Mouse (Mus musculus) heart, embryonic 15.5 days (tissue): ENCODE results near the gene Gse1. TPM values are rescaled to one million over a fixed set of nuclear protein-coding genes. Genes with fewer than 3 reads are reported as not detected.

Source experiments
- ATAC-seq: fragments of 200-750 bp; cut with Nextera tagmentation; replicated peaks from 2 replicates; pipeline ENCODE4 v1.8.0; 2017; ENCODE audit warnings: low read depth, moderate TSS enrichment; ENCODE audit not compliant: insufficient number of reproducible peaks, insufficient read depth, low FRiP score
- H3K27ac ChIP-seq: fragments of 300-500 bp; sonication (generic); 2 replicates; pipeline ENCODE4 v1.5.1; 2015; ENCODE audit warnings: mild to moderate bottlenecking, inconsistent platforms
- H3K27me3 ChIP-seq: fragments of 300-500 bp; sonication (generic); 2 replicates; pipeline ENCODE4 v1.6.1; 2015; ENCODE audit warnings: inconsistent platforms
- H3K36me3 ChIP-seq: fragments of 300-500 bp; sonication (generic); 2 replicates; pipeline ENCODE4 v1.6.1; 2015; ENCODE audit warnings: mild to moderate bottlenecking, inconsistent platforms
- H3K4me1 ChIP-seq: fragments of 300-500 bp; sonication (generic); replicated peaks from 2 replicates; pipeline ENCODE4 v1.6.1; 2015; ENCODE audit warnings: inconsistent platforms
- H3K4me2 ChIP-seq: fragments of 300-500 bp; sonication (generic); 2 replicates; pipeline ENCODE4 v1.6.1; 2015; ENCODE audit warnings: inconsistent platforms, mild to moderate bottlenecking, moderate library complexity
- H3K4me3 ChIP-seq: fragments of 300-500 bp; sonication (generic); 2 replicates; pipeline ENCODE4 v1.5.1; 2015; ENCODE audit warnings: mild to moderate bottlenecking, inconsistent platforms
- H3K9ac ChIP-seq: fragments of 300-500 bp; sonication (generic); 2 replicates; pipeline ENCODE4 v1.6.1; 2015; ENCODE audit warnings: mild to moderate bottlenecking, inconsistent platforms
- H3K9me3 ChIP-seq: fragments of 300-500 bp; sonication (generic); replicated peaks from 2 replicates; pipeline ENCODE4 v1.6.1; 2016; ENCODE audit warnings: inconsistent platforms
- WGBS: fragments of 180-500 bp; shearing (Covaris S2); methylation state at CpG from one replicate; pipeline ENCODE4 v1.1.7; 2015; ENCODE audit warnings: mixed read lengths; 5-methylcytosine and 5-hydroxymethylcytosine counted together
- polyA plus RNA-seq: library from polyadenylated mRNA; unstranded; fragments of >200 nt; fragmentation: Nextera tagmentation; extraction: Ambion mirVana; gene quantifications from 2 replicates; pipeline ENCODE4 v1.2.1, GENCODE M21; 2015

The Gse1 gene
- polyA plus RNA-seq, 1 experiment from 2014 or later = 8.9 TPM

- H3K4me3 ChIP-seq = no peak overlapping the region
- H3K27me3 ChIP-seq = no peaks in the 10 kb centered on the region
- H3K27ac ChIP-seq = peak overlapping the region; percentile 93
- no peaks in the 10 kb centered on the region for H3K9me3 ChIP-seq
- peaks cover 45% of the 10 kb centered on the region for H3K4me1 ChIP-seq
- H3K9ac ChIP-seq = no peak overlapping the region
- WGBS = 78% methylated on average over 17 of the region's 17 CpGs
- no peak overlapping the region for H3K4me2 ChIP-seq
- no peaks in the 10 kb centered on the region for H3K36me3 ChIP-seq
- ATAC-seq = no peak
Measured at GRCm38 (mm10) chr8:120190107-120190809, 38.0 kb upstream of the Gse1 start.

- peak overlapping the region; percentile 37; the same call in 1 of the 2 replicates for H3K9ac ChIP-seq
- peak overlapping the region; percentile 93 for H3K27ac ChIP-seq
- peak; percentile 91 for ATAC-seq
- peak overlapping the region; percentile 68 for H3K4me2 ChIP-seq
- peaks cover 39% of the 10 kb centered on the region for H3K4me1 ChIP-seq
- H3K4me3 ChIP-seq = peak overlapping the region; percentile 33
- no peaks in the 10 kb centered on the region for H3K36me3 ChIP-seq
- H3K27me3 ChIP-seq = no peaks in the 10 kb centered on the region
- WGBS = 17% methylated on average over 19 of the region's 20 CpGs
- no peaks in the 10 kb centered on the region for H3K9me3 ChIP-seq
Measured at GRCm38 (mm10) chr8:120190810-120191413, 37.3 kb upstream of the Gse1 start.

- Histone ChIP-seq H3K4me3 (no peak overlapping the region), H3K36me3 (no peaks in the 10 kb centered on the region), H3K27me3 (no peaks in the 10 kb centered on the region), H3K9me3 (no peaks in the 10 kb centered on the region), H3K9ac (no peak overlapping the region), H3K27ac (peak overlapping the region; percentile 93), H3K4me2 (peak overlapping the region; percentile 68), H3K4me1 (peaks cover 32% of the 10 kb centered on the region)
- no peak for ATAC-seq
- WGBS = 51% methylated on average over 5 of the region's 5 CpGs
Measured at GRCm38 (mm10) chr8:120191633-120192032, 36.6 kb upstream of the Gse1 start.

- Histone ChIP-seq H3K9me3 (no peaks in the 10 kb centered on the region), H3K4me2 (no peak overlapping the region), H3K36me3 (no peaks in the 10 kb centered on the region), H3K27ac (peak overlapping the region; percentile 93), H3K27me3 (no peaks in the 10 kb centered on the region), H3K4me3 (no peak overlapping the region), H3K4me1 (peaks cover 28% of the 10 kb centered on the region), H3K9ac (no peak overlapping the region)
- no peak for ATAC-seq
- 98% methylated on average over 5 of the region's 5 CpGs for WGBS
Measured at GRCm38 (mm10) chr8:120192118-120192517, 36.1 kb upstream of the Gse1 start.

- no peaks in the 10 kb centered on the region for H3K9me3 ChIP-seq
- H3K4me1 ChIP-seq = peaks cover 23% of the 10 kb centered on the region
- no peaks in the 10 kb centered on the region for H3K36me3 ChIP-seq
- no peak overlapping the region for H3K4me2 ChIP-seq
- no peak overlapping the region for H3K4me3 ChIP-seq
- no peak for ATAC-seq
- no peak overlapping the region for H3K27ac ChIP-seq
- H3K9ac ChIP-seq = no peak overlapping the region
- H3K27me3 ChIP-seq = no peaks in the 10 kb centered on the region
- WGBS = 84% methylated on average over 6 of the region's 6 CpGs
Measured at GRCm38 (mm10) chr8:120201351-120201750, 26.9 kb upstream of the Gse1 start.

- WGBS = 25% methylated on average over 3 of the region's 3 CpGs
- Histone ChIP-seq H3K9ac (no peak overlapping the region), H3K27ac (no peak overlapping the region)
Measured at GRCm38 (mm10) chr8:120202546-120202945, 25.7 kb upstream of the Gse1 start.

GRCm38 (mm10) chr8:120204736-120205360, 23.4 kb upstream of the Gse1 start:
- peak; percentile 29; the same call in 1 of the 2 replicates for ATAC-seq
- Histone ChIP-seq H3K27me3 (no peaks in the 10 kb centered on the region), H3K9ac (no peak overlapping the region)

More at GRCm38 (mm10) chr8:120202546-120202945, 25.7 kb upstream of the Gse1 start:
- H3K4me1 ChIP-seq = peaks cover 23% of the 10 kb centered on the region
- ATAC-seq = peak; percentile 41; the same call in 1 of the 2 replicates
- H3K9me3 ChIP-seq = no peaks in the 10 kb centered on the region
- H3K27me3 ChIP-seq = no peaks in the 10 kb centered on the region
- no peak overlapping the region for H3K4me2 ChIP-seq
- H3K36me3 ChIP-seq = no peaks in the 10 kb centered on the region
- H3K4me3 ChIP-seq = no peak overlapping the region

GRCm38 (mm10) chr8:120205916-120206315, 22.3 kb upstream of the Gse1 start:
- Histone ChIP-seq H3K9ac (no peak overlapping the region), H3K4me1 (peaks cover 32% of the 10 kb centered on the region), H3K9me3 (no peaks in the 10 kb centered on the region), H3K27ac (no peak overlapping the region), H3K36me3 (no peaks in the 10 kb centered on the region), H3K4me2 (no peak overlapping the region), H3K4me3 (no peak overlapping the region), H3K27me3 (no peaks in the 10 kb centered on the region)
- ATAC-seq = no peak
- WGBS = 76% methylated on average over 9 of the region's 9 CpGs

More at GRCm38 (mm10) chr8:120204736-120205360, 23.4 kb upstream of the Gse1 start:
- H3K4me1 ChIP-seq = peaks cover 23% of the 10 kb centered on the region
- no peak overlapping the region for H3K27ac ChIP-seq
- no peaks in the 10 kb centered on the region for H3K36me3 ChIP-seq
- WGBS = 63% methylated on average over 7 of the region's 7 CpGs
- no peak overlapping the region for H3K4me3 ChIP-seq
- H3K4me2 ChIP-seq = no peak overlapping the region
- H3K9me3 ChIP-seq = no peaks in the 10 kb centered on the region

- Histone ChIP-seq H3K27me3 (no peaks in the 10 kb centered on the region), H3K4me1 (peaks cover 37% of the 10 kb centered on the region), H3K4me3 (no peak overlapping the region), H3K4me2 (no peak overlapping the region), H3K9me3 (no peaks in the 10 kb centered on the region), H3K9ac (no peak overlapping the region), H3K27ac (no peak overlapping the region), H3K36me3 (no peaks in the 10 kb centered on the region)
- ATAC-seq = no peak
- 83% methylated on average over 8 of the region's 8 CpGs for WGBS
Measured at GRCm38 (mm10) chr8:120207364-120207763, 20.9 kb upstream of the Gse1 start.

- Histone ChIP-seq H3K4me1 (peaks cover 33% of the 10 kb centered on the region), H3K9me3 (no peaks in the 10 kb centered on the region), H3K27me3 (no peaks in the 10 kb centered on the region), H3K9ac (no peak overlapping the region), H3K36me3 (no peaks in the 10 kb centered on the region), H3K27ac (no peak overlapping the region), H3K4me3 (no peak overlapping the region), H3K4me2 (no peak overlapping the region)
- ATAC-seq = no peak
- 69% methylated on average over 11 of the region's 11 CpGs for WGBS
Measured at GRCm38 (mm10) chr8:120208113-120208512, 20.1 kb upstream of the Gse1 start.

- no peak for ATAC-seq
- Histone ChIP-seq H3K27me3 (no peaks in the 10 kb centered on the region), H3K9ac (no peak overlapping the region), H3K4me3 (no peak overlapping the region), H3K4me2 (no peak overlapping the region), H3K27ac (no peak overlapping the region), H3K4me1 (peaks cover 37% of the 10 kb centered on the region), H3K36me3 (no peaks in the 10 kb centered on the region), H3K9me3 (no peaks in the 10 kb centered on the region)
- 11% methylated on average over 4 of the region's 4 CpGs for WGBS
Measured at GRCm38 (mm10) chr8:120211345-120211744, 16.9 kb upstream of the Gse1 start.
